Mouse (Mus musculus) testis, adult 2 months (tissue): ENCODE data around the gene Ccnb3. TPM values are rescaled to one million over a fixed set of nuclear protein-coding genes. Genes with fewer than 3 reads are reported as not detected.

Experiments used
- H3K27ac ChIP-seq: fragments of 200-500 bp; 2 replicates; pipeline ENCODE4 v1.5.1; 2012; ENCODE audit warnings: low read depth, low read length; ENCODE audit not compliant: control insufficient read depth, insufficient read depth
- H3K27me3 ChIP-seq: fragments of 200-500 bp; 2 replicates; pipeline ENCODE4 v1.6.1; 2012; ENCODE audit warnings: mild to moderate bottlenecking, low read length, moderate library complexity; ENCODE audit not compliant: control insufficient read depth, insufficient read depth
- H3K36me3 ChIP-seq: fragments of 200-500 bp; 2 replicates; pipeline ENCODE4 v1.6.1; 2012; ENCODE audit warnings: mild to moderate bottlenecking, low read length; ENCODE audit not compliant: control insufficient read depth, insufficient read depth
- H3K4me1 ChIP-seq: fragments of 200-500 bp; 2 replicates; pipeline ENCODE4 v1.6.1; 2012; ENCODE audit warnings: low read length; ENCODE audit not compliant: control insufficient read depth, insufficient read depth
- H3K4me3 ChIP-seq: fragments of 200-500 bp; 2 replicates; pipeline ENCODE4 v1.5.1; 2012; ENCODE audit warnings: low read depth, mild to moderate bottlenecking, low read length, moderate library complexity, mixed read lengths; ENCODE audit not compliant: control insufficient read depth
- CTCF ChIP-seq: fragments of 200-500 bp; IDR thresholded peaks from 2 replicates; pipeline ENCODE4 v1.5.1; 2012; ENCODE audit warnings: low read depth, mild to moderate bottlenecking, inconsistent platforms, low read length, moderate library complexity; ENCODE audit not compliant: control insufficient read depth, insufficient read depth, insufficient replicate concordance
- POLR2A ChIP-seq: fragments of 200-500 bp; IDR thresholded peaks from 2 replicates; pipeline ENCODE4 v1.6.1; 2012; ENCODE audit warnings: low read depth, mild to moderate bottlenecking, inconsistent platforms, low read length, moderate library complexity; ENCODE audit not compliant: control insufficient read depth
- polyA plus RNA-seq: library from polyadenylated mRNA; depleted of rRNA; stranded (reverse); fragments of >200 nt; gene quantifications from 2 replicates; pipeline ENCODE4 v1.2.3, GENCODE M21; 2012; rRNA removed

Gene Ccnb3
- polyA plus RNA-seq, result 0.53 and 0.78 TPM in 2 replicates

DNA sequence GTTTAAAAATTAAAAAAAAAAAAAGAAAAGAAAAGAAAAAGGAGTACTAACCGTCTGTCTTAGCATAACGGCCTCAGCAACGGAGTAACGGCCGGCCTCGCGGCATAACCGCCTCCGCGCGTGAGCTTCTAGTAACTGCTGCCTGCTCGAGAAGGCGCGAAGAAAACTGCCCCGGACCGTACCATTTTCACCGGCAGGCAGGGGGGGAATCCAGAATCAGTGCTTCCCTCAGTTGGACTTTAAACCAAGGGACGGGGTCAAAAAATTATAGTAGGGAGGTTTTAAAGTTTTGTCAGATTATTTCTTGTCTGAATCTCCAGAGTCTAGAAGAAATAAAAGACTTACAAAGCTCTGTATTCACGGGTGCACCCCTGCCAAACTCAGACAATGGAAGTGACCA lies at the start of gene Ccnb3:
TSS of gene Ccnb3 (minus strand) at position 101 of the 400 bp plus-strand sequence.
- TF ChIP-seq CTCF (no peak), POLR2A (no peak)
- Histone ChIP-seq H3K4me1 (no peaks in the 10 kb centered on the region), H3K27ac (peak within 1 kb of the TSS; percentile 90), H3K4me3 (no peak within 1 kb of the TSS; the same call in 1 of the 2 replicates), H3K36me3 (no peaks in the 10 kb centered on the region), H3K27me3 (no peaks in the 10 kb centered on the region)

DNA sequence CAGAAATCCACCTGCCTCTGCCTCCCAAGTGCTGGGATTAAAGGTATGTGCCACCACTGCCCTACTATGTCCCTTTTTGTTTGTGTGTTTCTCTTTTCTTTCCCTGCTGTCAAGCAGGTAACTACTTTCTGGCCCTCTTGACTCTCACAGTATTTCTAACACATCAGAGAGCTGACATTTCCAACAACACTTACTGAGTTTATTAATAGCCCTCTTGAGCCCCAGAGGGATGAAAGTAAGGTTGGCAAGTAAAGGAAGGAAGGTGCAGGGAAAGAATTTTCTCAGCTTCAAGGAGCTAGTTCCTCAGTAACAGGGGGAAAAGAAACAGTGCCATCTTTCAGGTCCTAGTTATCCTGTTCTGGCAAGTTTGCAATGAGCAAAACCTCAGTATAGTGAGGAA lies 48.9 kb upstream of the Ccnb3 start:
- Histone ChIP-seq H3K36me3 (no peaks in the 10 kb centered on the region), H3K27ac (peak overlapping the region; percentile 49), H3K27me3 (no peaks in the 10 kb centered on the region), H3K4me3 (no peak overlapping the region), H3K4me1 (no peaks in the 10 kb centered on the region)
- no peak for TF ChIP-seq CTCF
- no peak for TF ChIP-seq POLR2A

DNA sequence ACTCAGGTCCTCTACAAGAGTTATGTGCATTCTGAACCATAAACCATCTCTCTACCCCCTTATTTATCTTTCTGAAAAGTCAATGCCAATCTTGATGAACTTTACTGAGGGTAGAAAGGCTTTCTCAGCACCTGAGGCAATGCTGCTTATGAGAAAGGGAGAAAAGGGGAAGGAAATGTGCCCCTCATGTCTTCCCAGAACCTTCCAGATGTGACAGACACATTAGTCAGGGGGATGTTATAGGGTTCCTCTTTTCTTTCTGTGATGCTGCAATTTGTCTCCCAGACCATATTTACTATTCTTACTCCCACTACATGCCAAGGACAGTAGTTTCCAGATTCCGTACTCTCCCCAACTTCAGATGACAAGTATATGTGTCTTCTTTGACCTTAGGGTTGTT lies 44.5 kb upstream of the Ccnb3 start:
- peak overlapping the region; percentile 36; the same call in 1 of the 2 replicates for H3K27ac ChIP-seq
- no peaks in the 10 kb centered on the region for H3K4me1 ChIP-seq
- TF ChIP-seq CTCF (no peak), POLR2A (no peak)
- no peak overlapping the region for H3K4me3 ChIP-seq
- H3K27me3 ChIP-seq, result no peaks in the 10 kb centered on the region
- no peaks in the 10 kb centered on the region for H3K36me3 ChIP-seq

GRCm38 (mm10) chrX:7079820-7080429 lies 38.5 kb upstream of the Ccnb3 start:
- H3K27me3 ChIP-seq, result no peaks in the 10 kb centered on the region
- H3K4me3 ChIP-seq, result no peak overlapping the region
- H3K27ac ChIP-seq, result peak overlapping the region; percentile 13; the same call in 1 of the 2 replicates
- TF ChIP-seq CTCF, result no peak
- TF ChIP-seq POLR2A, result no peak
- no peaks in the 10 kb centered on the region for H3K4me1 ChIP-seq
- H3K36me3 ChIP-seq, result no peaks in the 10 kb centered on the region

DNA sequence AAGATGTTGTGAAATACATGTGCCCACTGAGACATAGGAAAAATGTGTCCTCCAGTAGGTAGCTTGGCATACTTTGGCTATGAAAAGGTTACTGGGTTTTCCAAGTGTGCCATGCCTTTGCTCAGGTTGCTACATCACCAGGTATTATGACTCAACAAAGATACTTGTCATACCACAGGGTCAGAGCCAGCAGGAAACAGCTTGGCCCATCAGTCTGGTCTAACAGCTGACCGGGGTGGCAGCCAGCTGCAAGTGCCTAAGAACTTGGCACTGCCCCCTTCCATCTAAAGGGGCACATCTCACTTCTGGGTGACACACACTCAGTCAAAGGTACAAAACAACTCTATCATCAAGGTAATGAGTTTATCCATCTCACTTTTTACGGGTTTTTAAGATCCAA lies 26.6 kb upstream of the Ccnb3 start:
- Histone ChIP-seq H3K36me3 (no peaks in the 10 kb centered on the region), H3K4me1 (no peaks in the 10 kb centered on the region), H3K4me3 (peak overlapping the region; percentile 62), H3K27me3 (no peaks in the 10 kb centered on the region), H3K27ac (peak overlapping the region; percentile 82)
- TF ChIP-seq POLR2A (peak; percentile 83; the same call in 1 of the 2 replicates), CTCF (no peak)

- Histone ChIP-seq H3K4me3 (peak within 1 kb of the TSS; percentile 62), H3K27ac (peak within 1 kb of the TSS; percentile 82), H3K36me3 (no peaks in the 10 kb centered on the region), H3K27me3 (no peaks in the 10 kb centered on the region), H3K4me1 (no peaks in the 10 kb centered on the region)
- no peak for TF ChIP-seq CTCF
- no peak for TF ChIP-seq POLR2A
These were observed 25.8 kb upstream of the Ccnb3 start, which contains the start of gene Akap4 for GRCm38 (mm10) chrX:7067219-7067618. TSS of gene Akap4 (plus strand) at chrX:7067519.

GRCm38 (mm10) chrX:7064109-7064508 lies 22.7 kb upstream of the Ccnb3 start:
- no peaks in the 10 kb centered on the region for H3K36me3 ChIP-seq
- H3K27me3 ChIP-seq, result no peaks in the 10 kb centered on the region
- H3K4me1 ChIP-seq, result no peaks in the 10 kb centered on the region
- no peak overlapping the region for H3K4me3 ChIP-seq
- TF ChIP-seq CTCF (no peak), POLR2A (no peak)
- no peak overlapping the region for H3K27ac ChIP-seq
